Mouse (Mus musculus) heart, adult 9 months (tissue): ENCODE measurements around the gene Hsd3b5.
"Not testable (repeated sequence)": the region's sequence is repeated elsewhere in the genome, so short reads cannot be mapped to it uniquely, and the experiment has no call there.

Source experiments
- DNase-seq, 2 experiments: peaks; one replicate each; pipeline ENCODE4 v3.0.0; 2022; ENCODE audit warnings: low spot score in 2 of 2

Hsd3b5 gene

GRCm38 (mm10) chr3:98630152-98630551 is at the start of gene Hsd3b5:
Gene Hsd3b5 (minus strand): TSS chr3:98630252.
- DNase-seq = no peak

- DNase-seq = no peak
These were observed 5.1 kb upstream of the Hsd3b5 start for GRCm38 (mm10) chr3:98635145-98635544.

GRCm38 (mm10) chr3:98629633-98630032 is 419 bp downstream of the Hsd3b5 start:
- no peak for DNase-seq

GRCm38 (mm10) chr3:98616786-98617185 is 13.3 kb downstream of the Hsd3b5 start:
- DNase-seq = not testable (repeated sequence)

GRCm38 (mm10) chr3:98616244-98616643 is 13.8 kb downstream of the Hsd3b5 start:
- not testable (repeated sequence) for DNase-seq

GRCm38 (mm10) chr3:98614406-98614927 is 15.6 kb downstream of the Hsd3b5 start:
- not testable (repeated sequence) for DNase-seq

GRCm38 (mm10) chr3:98613963-98614362 is 16.1 kb downstream of the Hsd3b5 start:
- no peak for DNase-seq

GRCm38 (mm10) chr3:98613540-98613939 is 16.5 kb downstream of the Hsd3b5 start:
- DNase-seq = not testable (repeated sequence)

- DNase-seq = no peak
These were observed 41.3 kb downstream of the Hsd3b5 start, which contains the start of gene Gm10681 for GRCm38 (mm10) chr3:98588707-98589106. Gene Gm10681 (minus strand): TSS chr3:98588807.

GRCm38 (mm10) chr3:98587721-98588120 is 42.3 kb downstream of the Hsd3b5 start:
- DNase-seq = no peak

- not testable (repeated sequence) for DNase-seq
These were observed 47.4 kb downstream of the Hsd3b5 start for GRCm38 (mm10) chr3:98582622-98583021.

GRCm38 (mm10) chr3:98582202-98582601 is 47.9 kb downstream of the Hsd3b5 start:
- DNase-seq = not testable (repeated sequence)

- DNase-seq = not testable (repeated sequence)
These were observed 49.0 kb downstream of the Hsd3b5 start for GRCm38 (mm10) chr3:98581024-98581423.
